Mouse (Mus musculus) CD4-positive, CD25-positive, alpha-beta regulatory T cell, adult 4 months (primary cell): ENCODE measurements around the gene Cdc73. TPM values are rescaled to one million over a fixed set of nuclear protein-coding genes. Genes with fewer than 3 reads are reported as not detected.
A peak's percentile ranks its signal among the peaks of the same experiment; 100 is the strongest.
"Not testable (repeated sequence)": the region's sequence is repeated elsewhere in the genome, so short reads cannot be mapped to it uniquely, and the experiment has no call there.

ENCODE experiments used
- ATAC-seq: one replicate; pipeline ENCODE4 v1.8.0; 2017
- polyA plus RNA-seq, 2 experiments: library from polyadenylated mRNA; unstranded; fragments of 100-300 nt; shearing (Covaris generic); gene quantifications; one replicate each; pipeline ENCODE4 v1.2.1; 2017

The Cdc73 gene
- polyA plus RNA-seq, result 10 to 100 TPM; 15.5 to 21.5 TPM

- ATAC-seq, result peak; percentile 93
Measured at GRCm38 (mm10) chr1:143702741-143703262, at the start of gene Cdc73. Cdc73 (minus strand) TSS chr1:143702893.

DNA sequence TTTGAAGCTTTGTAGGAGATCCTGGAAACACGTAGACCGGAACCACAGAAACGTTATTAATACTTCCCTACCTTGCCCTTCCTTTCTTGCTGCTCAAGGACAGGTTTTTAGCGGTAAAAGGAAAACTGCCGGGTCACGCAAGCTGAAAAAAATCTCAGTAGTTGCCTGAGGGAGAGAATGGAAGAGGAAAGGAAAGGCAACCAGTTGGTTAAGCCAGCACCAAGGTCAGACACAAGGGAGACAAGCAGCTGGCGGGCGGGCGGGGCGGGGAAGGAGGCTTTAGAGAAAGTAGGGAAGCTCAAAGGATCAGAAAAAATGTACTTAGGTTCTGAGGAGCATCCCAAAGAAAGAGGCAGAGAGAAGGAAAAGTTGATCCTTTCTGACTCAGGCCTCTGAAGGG lies 43.2 kb upstream of the Cdc73 start:
- no peak for ATAC-seq

DNA sequence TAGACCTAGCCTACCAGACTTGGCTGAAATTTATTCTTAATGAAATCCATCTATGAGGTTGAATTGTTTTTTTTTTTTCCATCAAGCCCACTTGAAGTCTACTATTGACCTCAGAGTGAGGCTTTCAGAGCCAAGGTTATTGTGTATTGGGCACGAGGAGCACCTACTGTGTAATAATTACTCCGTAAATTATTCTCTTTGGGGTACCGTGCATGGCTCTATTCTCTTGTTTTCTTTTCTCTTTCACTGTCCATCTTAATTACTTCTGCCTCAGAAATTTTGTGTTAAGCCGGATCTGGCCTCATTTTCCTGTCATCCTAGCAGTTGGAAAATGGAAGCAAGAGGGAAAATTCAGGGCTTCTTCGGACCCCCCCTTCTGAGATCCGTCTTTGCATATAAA lies 39.5 kb upstream of the Cdc73 start:
- no peak for ATAC-seq

GRCm38 (mm10) chr1:143741331-143741730 lies 38.6 kb upstream of the Cdc73 start:
- ATAC-seq, result no peak

DNA sequence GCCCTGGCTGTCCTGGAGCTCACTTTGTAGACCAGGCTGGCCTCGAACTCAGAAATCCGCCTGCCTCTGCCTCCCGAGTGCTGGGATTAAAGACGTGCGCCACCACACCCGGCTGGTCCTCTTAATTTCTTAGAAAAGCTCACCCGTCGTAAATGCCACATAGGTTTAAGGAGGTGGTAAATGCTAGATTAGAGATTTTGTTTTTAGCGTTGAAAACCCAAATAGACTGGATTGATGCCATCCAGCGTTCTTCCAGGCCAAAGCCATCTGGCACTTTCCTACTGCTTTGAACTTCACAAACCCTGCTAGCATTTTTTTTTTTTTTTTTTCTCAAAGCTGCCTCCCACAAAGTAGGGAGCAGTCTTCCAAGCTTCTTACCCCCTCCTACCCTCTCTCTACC lies 37.9 kb upstream of the Cdc73 start:
- no peak for ATAC-seq

GRCm38 (mm10) chr1:143739361-143740350 lies 37.0 kb upstream of the Cdc73 start:
- ATAC-seq, result peak; percentile 85

GRCm38 (mm10) chr1:143738811-143739210 lies 36.1 kb upstream of the Cdc73 start:
- peak; percentile 50 for ATAC-seq

DNA sequence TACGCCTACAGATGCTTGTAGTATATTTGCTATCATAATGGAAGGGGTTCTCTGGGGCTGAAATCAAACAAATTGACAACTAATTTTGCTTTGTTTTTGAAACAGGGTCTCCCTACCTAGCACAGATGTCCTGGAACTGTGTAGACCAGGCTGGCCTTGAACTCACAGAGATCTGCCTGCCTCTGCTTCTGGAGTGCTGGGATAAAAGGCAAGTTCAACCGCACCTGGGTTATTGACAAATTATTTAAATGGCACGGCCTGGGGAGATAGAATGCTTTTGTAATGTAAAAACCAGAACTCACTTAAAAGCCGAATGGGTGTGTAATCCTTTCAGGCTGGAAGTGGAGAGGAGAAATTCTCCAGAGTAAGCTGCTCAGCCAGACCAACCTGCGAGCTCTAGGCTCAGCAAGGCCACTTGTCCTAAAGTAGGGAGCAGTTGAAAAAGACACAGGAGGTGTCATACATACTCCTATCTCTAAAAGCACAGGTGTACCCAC lies 31.3 kb upstream of the Cdc73 start:
- ATAC-seq, result no peak

DNA sequence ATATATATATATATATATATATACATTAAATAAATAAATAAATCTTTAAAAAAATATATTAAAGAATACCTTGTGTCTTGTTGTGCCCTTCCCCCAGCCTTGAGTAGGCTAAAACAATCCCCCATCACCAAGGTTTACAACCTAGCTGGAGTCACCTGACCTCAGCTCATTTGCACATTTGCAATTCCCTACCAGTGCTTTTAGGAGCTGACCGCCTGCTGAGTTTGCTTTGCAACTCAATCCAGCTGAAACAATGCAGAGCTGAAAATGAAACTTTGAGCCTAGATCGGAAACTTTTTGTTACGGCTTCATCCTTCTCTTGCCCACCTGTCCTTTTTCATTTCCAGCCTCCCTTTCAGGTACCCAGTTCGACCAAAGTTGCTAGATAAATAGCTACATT lies 29.0 kb upstream of the Cdc73 start:
- no peak for ATAC-seq

GRCm38 (mm10) chr1:143730899-143731298 lies 28.2 kb upstream of the Cdc73 start:
- peak; percentile 81 for ATAC-seq

- no peak for ATAC-seq
Measured at GRCm38 (mm10) chr1:143727701-143728445, 25.2 kb upstream of the Cdc73 start.

DNA sequence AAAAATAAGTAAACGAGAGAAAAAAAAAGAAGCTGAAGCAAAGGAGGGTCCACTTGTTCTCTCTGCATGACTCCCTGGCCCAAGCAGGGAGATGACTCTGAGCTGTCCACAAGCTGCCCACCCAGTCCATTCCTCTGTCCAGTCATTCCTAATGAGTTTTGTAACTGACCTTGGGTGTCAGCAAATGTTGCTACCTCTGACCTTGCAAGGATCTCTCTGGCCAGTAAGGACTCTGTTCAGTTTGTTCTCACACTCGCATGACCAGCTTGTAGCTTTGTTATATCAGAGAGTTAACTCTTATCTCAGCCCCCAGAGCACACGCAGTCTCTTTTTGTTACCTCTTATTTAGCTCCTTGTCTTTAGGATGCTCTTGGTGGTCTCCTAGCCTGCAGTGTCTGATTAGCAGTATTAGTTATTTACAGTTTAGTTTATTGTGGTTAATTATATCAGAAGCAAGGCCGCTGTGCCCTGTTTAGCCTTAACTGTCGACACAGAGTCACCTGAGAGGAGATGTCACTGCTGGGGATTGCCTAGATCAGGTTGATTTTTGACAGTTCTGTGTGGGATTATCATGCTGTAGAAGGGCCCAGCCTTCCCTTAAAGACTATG lies 21.9 kb upstream of the Cdc73 start:
- no peak for ATAC-seq

DNA sequence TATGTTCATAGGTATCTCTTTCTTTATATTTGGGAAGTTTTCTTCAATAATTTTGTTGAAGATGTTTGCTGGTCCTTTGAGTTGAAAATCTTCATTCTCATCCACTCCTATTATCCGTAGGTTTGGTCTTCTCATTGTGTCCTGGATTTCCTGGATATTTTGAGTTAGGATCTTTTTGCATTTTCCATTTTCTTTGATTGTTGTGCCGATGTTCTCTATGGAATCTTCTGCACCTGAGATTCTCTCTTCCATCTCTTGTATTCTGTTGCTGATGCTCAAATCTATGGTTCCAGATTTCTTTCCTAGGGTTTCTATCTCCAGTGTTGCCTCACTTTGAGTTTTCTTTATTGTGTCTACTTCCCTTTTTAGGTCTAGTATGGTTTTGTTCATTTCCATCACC lies 13.3 kb upstream of the Cdc73 start, which contains the start of gene Glrx2:
Gene Glrx2 (plus strand): TSS at position 301 of the 400 bp plus-strand sequence.
- ATAC-seq, result not testable (repeated sequence)

GRCm38 (mm10) chr1:143710627-143710976 lies 7.9 kb upstream of the Cdc73 start:
- no peak for ATAC-seq

GRCm38 (mm10) chr1:143709966-143710626 lies 7.4 kb upstream of the Cdc73 start:
- no peak for ATAC-seq

DNA sequence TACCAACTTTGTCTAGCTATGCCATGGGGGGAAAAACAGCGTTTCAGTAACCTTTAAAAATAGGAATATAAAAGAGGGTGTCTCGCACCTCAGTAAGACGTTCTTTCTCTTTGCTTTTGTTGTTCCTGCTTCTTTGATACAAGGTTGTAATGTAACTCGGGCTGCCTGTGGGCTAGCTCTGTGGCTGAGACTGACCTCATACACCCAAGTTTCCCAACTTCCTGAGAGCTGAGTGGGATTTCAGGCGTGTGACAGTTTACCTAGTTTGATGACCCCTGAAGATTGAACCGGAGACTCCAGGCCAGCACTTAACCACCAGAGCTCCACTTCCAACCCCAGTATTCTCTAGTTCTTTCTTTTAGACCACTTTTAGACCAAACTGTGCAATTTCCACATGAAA lies 5.7 kb upstream of the Cdc73 start:
- ATAC-seq, result no peak

GRCm38 (mm10) chr1:143707006-143707405 lies 4.3 kb upstream of the Cdc73 start:
- ATAC-seq, result no peak

DNA sequence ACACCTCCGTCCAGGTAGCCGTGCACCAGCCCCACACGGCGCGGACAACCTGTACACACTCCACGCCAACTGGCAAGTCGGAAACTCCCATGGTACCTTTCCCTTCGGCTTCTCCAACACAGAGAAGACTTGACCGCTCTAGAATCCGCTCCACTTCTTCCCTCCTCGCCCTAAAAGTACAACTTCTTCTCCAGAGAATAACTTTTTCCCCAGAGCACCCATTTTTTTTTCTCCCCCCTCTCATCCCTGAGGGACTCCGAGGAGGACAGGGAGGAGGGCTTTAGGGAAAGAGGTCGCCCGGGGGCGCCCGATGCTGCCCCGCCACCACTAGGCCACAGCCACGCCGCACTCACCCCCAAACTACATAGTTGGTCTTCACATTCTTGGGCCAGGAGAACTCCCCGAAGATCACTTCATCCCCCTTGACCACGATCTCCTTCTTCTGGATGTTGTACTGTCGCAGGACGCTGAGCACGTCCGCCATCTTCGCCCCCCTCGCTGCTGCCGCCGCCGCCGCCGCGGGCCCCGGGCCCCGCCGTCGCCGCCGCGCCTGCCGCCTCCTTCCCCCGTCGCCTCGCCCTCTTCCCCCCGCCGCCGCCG lies 452 bp downstream of the Cdc73 start:
- ATAC-seq, result peak; percentile 24

DNA sequence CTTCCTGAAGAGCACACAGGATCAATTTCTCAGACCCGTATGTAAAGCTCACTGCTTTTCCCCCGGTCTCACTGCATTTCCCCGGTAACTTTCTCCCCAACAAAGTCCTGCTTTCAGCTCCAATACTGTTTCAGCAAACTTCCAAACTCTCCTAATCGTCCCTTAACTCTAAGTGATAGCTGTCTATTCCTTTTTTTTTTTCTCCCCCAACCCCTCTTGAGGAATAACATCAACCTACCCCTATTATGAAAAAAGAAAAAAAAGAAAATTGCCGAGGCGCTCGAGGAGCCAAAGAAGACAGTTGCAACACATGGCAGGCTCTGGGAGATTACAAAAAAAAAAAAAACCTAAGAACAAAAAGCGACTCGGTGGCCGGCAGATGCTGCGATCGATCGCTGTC lies 957 bp downstream of the Cdc73 start:
- no peak for ATAC-seq

GRCm38 (mm10) chr1:143684849-143685248 lies 17.8 kb downstream of the Cdc73 start:
- ATAC-seq, result no peak

DNA sequence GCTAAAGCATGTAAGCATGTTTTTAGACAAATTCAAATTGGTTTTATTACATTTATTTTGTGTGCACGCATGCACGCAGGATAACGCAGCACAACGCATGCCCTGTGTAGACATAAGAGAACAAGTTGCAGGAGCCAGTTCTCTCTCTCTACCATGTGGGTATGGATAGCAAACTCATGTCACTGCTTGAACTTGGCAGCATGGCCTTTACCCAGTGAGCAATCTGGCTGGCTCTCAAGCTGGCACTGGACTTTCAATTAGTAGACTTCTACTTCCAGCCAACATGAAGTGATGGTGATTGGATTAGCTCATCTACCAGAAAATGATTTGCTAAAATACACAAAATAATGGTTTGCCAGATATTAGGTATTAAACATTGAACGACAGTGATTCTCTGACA lies 21.6 kb downstream of the Cdc73 start:
- ATAC-seq, result no peak
